Mouse (Mus musculus): ENCODE data around the gene Slc26a8.

Slc26a8 gene

DNA sequence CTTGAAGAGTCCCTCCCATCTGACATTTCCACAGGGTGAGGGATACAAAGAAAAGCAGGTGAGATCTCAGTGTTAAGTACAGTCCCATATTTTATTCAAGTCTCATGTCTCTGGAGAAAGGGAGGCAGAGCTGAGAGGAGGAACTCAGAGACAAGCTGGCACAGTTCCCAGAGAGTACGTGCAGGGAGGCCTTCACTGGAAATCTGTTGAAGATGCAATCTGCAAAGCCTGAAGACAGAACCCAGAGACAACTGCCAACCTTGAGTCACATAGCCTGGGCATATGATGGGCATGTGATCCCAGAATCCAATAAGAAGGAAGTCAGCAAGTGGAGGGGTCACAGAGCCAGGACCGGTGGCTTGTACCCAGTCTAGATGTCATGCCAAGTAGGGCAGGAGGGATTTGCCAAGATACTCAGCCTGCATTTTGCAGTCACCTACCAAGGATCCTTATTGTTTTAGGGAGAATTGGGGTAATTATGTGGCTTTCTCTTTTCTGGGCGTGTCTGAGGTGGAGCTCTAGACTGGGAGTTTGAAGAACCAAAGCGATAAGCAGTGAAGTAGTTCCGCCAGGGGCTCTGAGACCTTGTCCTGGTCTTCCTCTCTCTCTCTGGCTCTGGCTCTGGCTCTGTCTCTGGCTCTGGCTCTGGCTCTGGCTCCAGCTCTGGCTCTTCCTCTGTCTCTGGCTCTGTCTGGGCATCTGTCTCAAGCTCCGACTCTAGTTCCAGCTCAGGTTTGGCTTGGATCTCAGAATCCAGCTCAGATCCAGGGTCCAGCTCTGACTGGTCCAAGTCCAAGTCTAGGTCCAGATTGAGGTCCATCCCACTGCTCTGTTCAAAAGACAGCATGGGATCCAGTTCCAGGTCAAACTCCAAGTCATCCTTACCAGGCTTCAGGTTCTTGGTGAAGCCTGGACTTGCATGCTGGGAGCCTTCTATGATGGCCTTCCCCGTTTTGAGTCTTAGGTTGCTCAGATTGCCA lies 52.0 kb downstream of the Slc26a8 start:
- peak; percentile 73 for DNase-seq

- DNase-seq = no peak
Measured at GRCm38 (mm10) chr17:28635842-28636241, 54.2 kb downstream of the Slc26a8 start.

- no peak for DNase-seq
Measured at GRCm38 (mm10) chr17:28629125-28629524, 60.9 kb downstream of the Slc26a8 start.

DNA sequence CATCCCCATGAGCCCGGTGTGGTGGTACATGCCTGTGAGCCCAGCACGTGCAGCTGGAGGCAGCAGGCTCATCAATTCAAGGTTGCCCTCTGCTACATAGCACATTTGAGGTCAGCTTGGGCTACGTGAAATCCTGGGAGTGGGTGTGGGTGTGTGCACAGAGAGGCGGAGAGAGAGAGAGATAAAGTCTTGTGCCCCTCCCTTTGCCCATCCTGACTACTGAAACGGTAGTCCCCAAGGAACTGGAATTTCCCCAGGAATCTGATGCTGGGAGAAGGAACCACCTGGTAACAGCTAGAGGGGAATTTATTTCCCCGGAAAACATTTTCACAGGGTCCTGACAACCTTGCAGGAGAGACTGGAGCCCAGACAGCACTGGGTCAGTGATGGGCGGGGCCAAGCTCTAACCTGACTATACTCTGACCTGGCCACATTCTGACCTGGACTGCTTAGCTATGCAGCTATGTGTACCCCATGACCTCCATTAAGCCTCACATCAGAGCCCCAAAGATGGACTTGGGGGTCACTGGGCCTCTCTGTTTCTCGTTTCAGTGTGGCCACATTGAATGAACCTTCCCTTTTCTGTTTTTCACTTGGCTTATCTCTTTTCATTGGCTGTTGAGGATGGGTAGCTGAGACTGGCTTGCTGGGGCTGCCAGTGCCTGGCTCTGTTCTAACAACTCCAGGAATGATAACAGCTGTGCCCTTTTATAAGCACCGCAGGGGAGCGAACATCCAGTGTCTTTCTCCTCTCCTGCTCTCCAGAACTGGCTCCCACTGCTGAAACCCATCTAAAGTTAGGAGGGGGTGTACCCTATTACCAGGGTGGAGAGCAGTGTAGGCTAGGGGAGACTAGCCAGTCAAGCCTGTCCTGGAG lies 61.5 kb downstream of the Slc26a8 start:
- DNase-seq = no peak

- DNase-seq = no peak
Measured at GRCm38 (mm10) chr17:28626937-28627336, 63.1 kb downstream of the Slc26a8 start.

DNA sequence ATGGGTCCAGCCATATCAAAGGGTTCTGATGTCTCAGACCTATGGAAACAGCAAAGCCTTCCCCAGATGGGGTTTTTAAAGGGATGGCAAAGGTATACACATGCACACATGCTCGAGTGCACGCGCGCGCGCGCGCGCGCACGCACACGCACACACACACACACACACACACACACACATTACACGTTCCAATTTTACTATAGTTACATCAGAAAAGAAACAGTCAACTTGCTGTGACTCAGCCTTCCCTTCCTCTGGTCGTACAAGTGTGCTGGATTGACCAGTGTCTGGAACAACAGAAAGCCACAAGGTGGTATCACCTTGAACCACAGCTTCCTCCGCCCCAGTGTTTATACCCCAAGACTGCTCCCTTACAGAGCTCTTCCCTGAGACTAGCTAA lies 64.7 kb downstream of the Slc26a8 start:
- no peak for DNase-seq

DNA sequence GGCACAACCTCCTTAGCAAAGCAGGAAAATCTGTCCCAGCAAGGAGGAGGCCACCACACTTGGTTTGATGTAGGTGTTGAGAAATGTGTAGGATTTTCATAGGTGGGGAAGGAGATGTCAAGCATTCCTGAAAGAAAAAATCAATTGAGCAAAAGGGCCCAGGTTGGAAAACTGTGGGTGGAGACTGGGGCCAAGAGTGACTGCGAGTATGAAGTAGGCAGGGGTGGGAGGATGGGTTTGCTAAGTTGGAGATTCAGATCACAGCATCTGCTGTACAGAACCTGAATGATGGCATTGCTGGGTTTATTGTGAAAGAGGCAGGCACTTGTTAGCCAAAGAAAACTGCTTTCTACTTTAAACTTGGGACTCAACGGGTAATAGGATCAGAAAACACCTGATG lies 65.2 kb downstream of the Slc26a8 start:
- no peak for DNase-seq

- DNase-seq = peak; percentile 90
Measured at GRCm38 (mm10) chr17:28622300-28622759, 67.7 kb downstream of the Slc26a8 start, which contains the start of gene Srpk1. TSS of gene Srpk1 (minus strand) at chr17:28622709.

DNA sequence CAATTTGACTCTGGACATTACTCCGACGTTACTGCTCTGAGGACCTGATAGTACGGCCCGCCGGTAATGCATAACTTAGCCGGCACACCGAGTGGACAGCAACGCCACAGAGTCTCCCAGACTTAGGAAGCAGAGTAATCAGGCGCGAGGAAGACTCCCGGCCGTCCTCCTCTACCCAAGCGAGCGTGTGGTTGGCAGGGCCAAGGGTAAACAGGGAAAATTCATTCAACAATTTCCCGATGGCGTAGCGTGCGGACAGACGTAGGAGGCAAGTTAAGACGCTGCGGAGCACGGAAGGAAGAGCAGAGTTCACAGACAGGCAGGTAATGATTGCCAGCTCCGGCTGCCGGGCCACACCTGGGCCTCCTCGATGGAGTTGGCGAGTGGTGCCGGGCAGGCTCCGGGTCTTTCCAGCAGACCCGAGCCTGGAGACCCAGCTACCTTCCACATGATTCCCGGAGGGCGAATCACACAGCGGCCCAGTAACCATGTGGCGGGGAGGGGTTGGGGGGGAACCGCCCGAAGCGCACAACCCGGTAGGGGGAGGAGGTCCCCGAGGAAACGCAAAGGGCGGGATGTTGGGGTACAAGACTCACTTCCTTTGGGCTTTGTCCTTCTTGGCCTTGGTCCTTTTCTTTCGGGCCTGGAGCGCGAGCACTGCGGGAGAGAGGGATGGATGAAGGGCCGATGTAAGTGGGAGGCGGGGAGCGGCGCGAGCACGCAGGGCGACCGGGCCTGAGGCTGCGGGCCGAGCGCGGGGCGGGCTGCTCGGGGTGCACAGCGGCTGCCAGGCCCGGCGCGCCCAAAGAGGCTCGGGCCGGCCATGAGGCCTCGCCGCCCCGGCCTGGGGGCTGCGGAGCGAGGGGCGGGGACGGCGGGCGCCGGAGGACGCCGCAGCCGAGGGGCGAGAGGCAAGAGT lies 68.4 kb downstream of the Slc26a8 start:
- DNase-seq = peak; percentile 56

- DNase-seq = no peak
Measured at GRCm38 (mm10) chr17:28618775-28619174, 71.3 kb downstream of the Slc26a8 start.

- DNase-seq = no peak
Measured at GRCm38 (mm10) chr17:28618124-28618523, 71.9 kb downstream of the Slc26a8 start.

GRCm38 (mm10) chr17:28617636-28618035 lies 72.4 kb downstream of the Slc26a8 start:
- DNase-seq = no peak

DNA sequence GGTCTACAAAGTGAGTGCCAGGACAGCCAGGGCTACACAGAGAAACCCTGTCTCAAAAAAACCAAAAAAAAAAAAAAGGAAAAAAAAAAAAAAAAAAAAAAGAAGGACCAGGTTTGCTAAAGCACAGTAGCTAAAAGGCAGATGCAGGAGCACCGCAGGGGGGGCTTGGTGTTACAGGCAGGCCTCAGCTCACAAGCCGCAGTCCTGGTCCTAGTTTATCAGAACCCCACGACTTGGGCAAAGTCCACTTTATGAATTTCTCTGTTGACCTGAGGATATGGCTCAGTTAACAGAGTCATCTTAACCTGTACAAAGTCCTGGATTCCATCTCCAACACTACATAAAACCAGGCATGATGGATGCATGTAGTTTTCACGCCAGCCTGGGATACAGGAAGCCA lies 74.7 kb downstream of the Slc26a8 start:
- DNase-seq = no peak

DNA sequence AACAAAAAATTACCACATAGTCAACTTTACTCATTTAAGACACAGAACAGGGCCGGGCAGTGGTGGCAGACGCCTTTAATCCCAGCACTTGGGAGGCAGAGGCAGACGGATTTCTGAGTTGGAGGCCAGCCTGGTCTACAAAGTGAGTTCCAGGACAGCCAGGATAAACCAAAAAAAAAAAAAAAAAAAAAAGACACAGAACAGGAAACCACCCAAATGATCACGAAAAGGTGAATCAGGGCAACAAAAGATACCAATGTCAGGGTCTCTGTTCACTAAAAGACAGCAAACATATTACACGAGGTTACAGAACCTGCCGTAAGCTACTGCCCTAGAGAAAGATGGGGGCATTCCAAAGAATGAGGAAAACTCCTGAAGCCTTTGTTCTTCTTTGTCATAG lies 76.9 kb downstream of the Slc26a8 start:
- no peak for DNase-seq

GRCm38 (mm10) chr17:28612603-28613002 lies 77.4 kb downstream of the Slc26a8 start:
- DNase-seq = no peak

- no peak for DNase-seq
Measured at GRCm38 (mm10) chr17:28609543-28609942, 80.5 kb downstream of the Slc26a8 start.

DNA sequence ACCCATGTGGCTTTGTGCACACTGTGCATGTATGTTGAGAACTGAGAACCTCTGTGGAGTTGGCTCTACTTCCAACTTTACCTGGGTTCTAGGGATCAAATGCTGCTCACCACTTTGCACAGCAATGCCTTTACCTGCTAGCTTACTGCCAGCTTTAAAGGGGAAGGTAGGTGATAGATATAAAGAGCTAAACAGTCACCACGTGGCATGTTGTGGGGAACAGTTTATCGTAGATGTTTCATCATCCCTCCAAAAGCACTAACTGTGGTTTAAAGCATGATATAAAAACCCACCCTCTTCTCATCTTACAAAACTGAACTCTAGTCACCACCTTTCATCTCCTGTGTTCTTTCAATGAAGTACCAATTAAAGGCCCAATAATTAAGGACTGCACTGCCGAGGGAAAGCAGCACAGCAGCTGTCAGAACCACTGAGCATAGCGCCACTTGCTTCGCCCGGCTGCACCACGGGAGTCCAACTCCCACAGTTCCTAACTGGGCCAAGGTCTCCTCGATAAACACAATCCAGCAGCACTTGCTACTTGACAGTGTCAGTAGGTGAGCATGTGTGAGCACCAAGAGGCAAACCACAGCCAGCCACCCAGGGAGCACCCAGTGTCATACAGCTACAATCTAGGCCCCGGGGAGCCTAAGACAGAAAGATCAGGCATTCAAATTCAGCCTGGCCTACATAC lies 88.3 kb downstream of the Slc26a8 start:
- DNase-seq = no peak

- no peak for DNase-seq
Measured at GRCm38 (mm10) chr17:28600780-28601179, 89.3 kb downstream of the Slc26a8 start.

- no peak for DNase-seq
Measured at GRCm38 (mm10) chr17:28593965-28594364, 96.1 kb downstream of the Slc26a8 start.

DNA sequence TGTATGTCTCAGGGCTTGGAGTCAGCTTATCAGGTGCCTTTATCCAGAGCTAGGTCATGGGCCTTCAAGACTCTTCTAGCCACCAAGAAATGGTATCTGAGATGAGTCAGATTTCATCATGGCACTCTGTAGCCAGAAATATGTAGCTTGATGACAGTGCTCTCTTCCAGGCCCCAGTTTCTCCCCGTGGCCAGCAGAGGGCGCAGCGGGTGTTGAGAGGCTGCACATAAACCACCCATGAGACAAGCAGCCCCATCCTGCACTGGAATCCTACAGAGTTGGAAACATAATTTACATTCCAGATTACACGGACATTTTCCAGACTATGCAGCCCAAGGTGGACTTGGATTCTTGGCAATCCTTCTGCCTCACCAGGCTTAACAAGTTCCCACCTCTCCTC lies 97.0 kb downstream of the Slc26a8 start:
- peak; percentile 88 for DNase-seq

DNA sequence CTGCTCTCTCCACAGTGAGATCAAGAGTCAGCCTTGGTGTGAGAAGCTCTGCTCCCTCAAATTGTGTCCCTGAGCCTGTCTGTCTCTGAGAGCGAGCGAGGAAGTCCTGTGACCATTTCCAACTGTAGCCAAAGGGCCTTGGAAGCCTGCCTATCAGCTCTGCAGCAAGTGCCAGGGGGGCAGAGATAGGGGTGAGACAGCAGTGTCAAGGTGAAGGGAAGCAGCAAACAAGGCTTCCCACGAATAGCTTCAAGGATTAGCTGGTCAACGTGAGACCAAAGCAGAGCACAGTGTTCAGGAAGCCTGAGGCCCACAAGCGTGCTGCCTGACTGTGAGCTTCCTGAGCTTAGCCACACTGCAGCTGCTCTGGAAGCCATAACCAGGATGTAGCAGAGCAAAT lies 98.6 kb downstream of the Slc26a8 start:
- no peak for DNase-seq

GRCm38 (mm10) chr17:28590596-28590995 lies 99.4 kb downstream of the Slc26a8 start:
- no peak for DNase-seq

Measured in right cerebral cortex, postnatal 14 days (tissue).